Mouse (Mus musculus) midbrain, postnatal 0 days (tissue): ENCODE measurements around the gene Atox1. TPM values are rescaled to one million over a fixed set of nuclear protein-coding genes. Genes with fewer than 3 reads are reported as not detected.
"Not testable (repeated sequence)": the region's sequence is repeated elsewhere in the genome, so short reads cannot be mapped to it uniquely, and the experiment has no call there.

ENCODE experiments used
- ATAC-seq: fragments of 200-750 bp; cut with Nextera tagmentation; 2 replicates; pipeline ENCODE4 v1.8.0; 2017; ENCODE audit warnings: moderate number of reproducible peaks, mild to moderate bottlenecking, moderate TSS enrichment, moderate library complexity; ENCODE audit not compliant: low FRiP score
- DNase-seq: peaks from one replicate; pipeline ENCODE4 v3.0.0-alpha.2; 2015; ENCODE audit warnings: low spot score
- H3K27ac ChIP-seq: fragments of 300-500 bp; sonication (generic); 2 replicates; pipeline ENCODE4 v1.5.1; 2014; ENCODE audit warnings: low read depth, mild to moderate bottlenecking, low read length, mixed read lengths
- H3K27me3 ChIP-seq: fragments of 300-500 bp; sonication (generic); 2 replicates; pipeline ENCODE4 v1.6.1; 2014; ENCODE audit warnings: low read length, control low read depth, mixed read lengths; ENCODE audit not compliant: insufficient read depth
- H3K36me3 ChIP-seq: fragments of 300-500 bp; sonication (generic); 2 replicates; pipeline ENCODE4 v1.6.1; 2014; ENCODE audit warnings: low read length, control low read depth, mixed read lengths; ENCODE audit not compliant: insufficient read depth
- H3K4me1 ChIP-seq: fragments of 300-500 bp; sonication (generic); 2 replicates; pipeline ENCODE4 v1.6.1; 2014; ENCODE audit warnings: mild to moderate bottlenecking, control low read depth, antibody characterized with exemption, low read length, mixed read lengths; ENCODE audit not compliant: insufficient read depth
- H3K4me2 ChIP-seq: fragments of 300-500 bp; sonication (generic); 2 replicates; pipeline ENCODE4 v1.6.1; 2014; ENCODE audit warnings: low read depth, mild to moderate bottlenecking, low read length, mixed read lengths; ENCODE audit not compliant: poor library complexity, severe bottlenecking
- H3K4me3 ChIP-seq: fragments of 300-500 bp; sonication (generic); 2 replicates; pipeline ENCODE4 v1.5.1; 2014; ENCODE audit warnings: low read depth, mild to moderate bottlenecking, low read length, moderate library complexity
- H3K9ac ChIP-seq: fragments of 300-500 bp; sonication (generic); replicated peaks from 2 replicates; pipeline ENCODE4 v1.6.1; 2014; ENCODE audit warnings: mild to moderate bottlenecking, low read length, moderate library complexity, mixed read lengths; ENCODE audit not compliant: poor library complexity, severe bottlenecking
- H3K9me3 ChIP-seq: fragments of 300-500 bp; sonication (generic); 2 replicates; pipeline ENCODE4 v1.6.1; 2016; ENCODE audit warnings: low read length, control low read depth
- CTCF ChIP-seq: IDR thresholded peaks from 2 replicates; pipeline ENCODE4 v1.5.1; 2016; ENCODE audit warnings: antibody characterized with exemption, mild to moderate bottlenecking
- WGBS: fragments of 180-500 bp; shearing (Covaris S2); extraction: QIAGEN DNeasy Blood & Tissue Kit; methylation state at CpG from one replicate; pipeline ENCODE4 v1.1.7; 2014; 5-methylcytosine and 5-hydroxymethylcytosine counted together
- polyA plus RNA-seq: library from polyadenylated mRNA; unstranded; fragments of >200 nt; fragmentation: Nextera tagmentation; extraction: Ambion mirVana; gene quantifications from 2 replicates; pipeline ENCODE4 v1.2.1, GENCODE M21; 2015
- total RNA-seq: library from RNA; depleted of rRNA; stranded (reverse); fragments of >200 nt; gene quantifications from 2 replicates; pipeline ENCODE4 v1.2.3, GENCODE M21; 2014

Atox1 gene
- total and polyA plus RNA-seq, 2 experiments from 2014 or later, result 147 to 235 TPM

GRCm38 (mm10) chr11:55419678-55420307 lies 41.2 kb downstream of the Atox1 start:
- Histone ChIP-seq H3K9me3 (no peaks in the 10 kb centered on the region), H3K9ac (peak overlapping the region; percentile 48), H3K4me1 (peaks cover 11% of the 10 kb centered on the region; the same call in 1 of the 2 replicates), H3K27me3 (no peaks in the 10 kb centered on the region), H3K4me2 (peak overlapping the region; percentile 60), H3K27ac (peak overlapping the region; percentile 77), H3K4me3 (peak overlapping the region; percentile 31), H3K36me3 (no peaks in the 10 kb centered on the region)
- TF ChIP-seq CTCF, result 0 out of 2 replicates have a peak, but pooled peaks have one; percentile 11
- 10% methylated on average over 8 of the region's 9 CpGs for WGBS
- peak; percentile 56 for DNase-seq
- peak; percentile 77 for ATAC-seq

- peak overlapping the region; percentile 48 for H3K9ac ChIP-seq
- H3K4me1 ChIP-seq, result peaks cover 11% of the 10 kb centered on the region; the same call in 1 of the 2 replicates
- peak; percentile 55 for DNase-seq
- no peak; the same call in 1 of the 2 replicates for ATAC-seq
- WGBS, result 5% methylated on average over 4 of the region's 4 CpGs
- no peaks in the 10 kb centered on the region for H3K9me3 ChIP-seq
- no peaks in the 10 kb centered on the region for H3K27me3 ChIP-seq
- H3K27ac ChIP-seq, result peak overlapping the region; percentile 77
- H3K4me2 ChIP-seq, result peak overlapping the region; percentile 60
- no peak for TF ChIP-seq CTCF
- peak overlapping the region; percentile 31 for H3K4me3 ChIP-seq
- no peaks in the 10 kb centered on the region for H3K36me3 ChIP-seq
Observed at GRCm38 (mm10) chr11:55419296-55419677, 41.8 kb downstream of the Atox1 start.

- Histone ChIP-seq H3K9ac (peak overlapping the region; percentile 48), H3K27ac (no peak overlapping the region), H3K4me2 (peak overlapping the region; percentile 60), H3K4me1 (peaks cover 7% of the 10 kb centered on the region; the same call in 1 of the 2 replicates), H3K9me3 (no peaks in the 10 kb centered on the region), H3K4me3 (peak overlapping the region; percentile 31), H3K27me3 (no peaks in the 10 kb centered on the region), H3K36me3 (no peaks in the 10 kb centered on the region)
- ATAC-seq (no peak), DNase-seq (no peak)
- WGBS, result 14% methylated on average over 3 of the region's 3 CpGs
- TF ChIP-seq CTCF, result no peak
Observed at GRCm38 (mm10) chr11:55418704-55419061, 42.4 kb downstream of the Atox1 start.

- peak overlapping the region; percentile 60 for H3K4me2 ChIP-seq
- peak; percentile 73 for ATAC-seq
- peak; percentile 64 for DNase-seq
- H3K27ac ChIP-seq, result peak overlapping the region; percentile 47; the same call in 1 of the 2 replicates
- 5% methylated on average over 24 of the region's 24 CpGs for WGBS
- no peak for TF ChIP-seq CTCF
- H3K27me3 ChIP-seq, result no peaks in the 10 kb centered on the region
- peak overlapping the region; percentile 31 for H3K4me3 ChIP-seq
- H3K36me3 ChIP-seq, result no peaks in the 10 kb centered on the region
- H3K4me1 ChIP-seq, result peaks cover 5% of the 10 kb centered on the region; the same call in 1 of the 2 replicates
- H3K9me3 ChIP-seq, result no peaks in the 10 kb centered on the region
- H3K9ac ChIP-seq, result peak overlapping the region; percentile 48
Observed at GRCm38 (mm10) chr11:55417898-55418703, 42.9 kb downstream of the Atox1 start.

GRCm38 (mm10) chr11:55416609-55417265 lies 44.3 kb downstream of the Atox1 start:
- H3K27me3 ChIP-seq, result no peaks in the 10 kb centered on the region
- no peak overlapping the region for H3K27ac ChIP-seq
- no peaks in the 10 kb centered on the region for H3K36me3 ChIP-seq
- no peak overlapping the region for H3K4me2 ChIP-seq
- no peaks in the 10 kb centered on the region for H3K9me3 ChIP-seq
- H3K9ac ChIP-seq, result no peak overlapping the region
- DNase-seq (no peak), ATAC-seq (no peak)
- H3K4me3 ChIP-seq, result no peak overlapping the region
- no peak for TF ChIP-seq CTCF
- whole genome bisulfite sequencing, result 69% methylated on average over 6 of the region's 6 CpGs
- H3K4me1 ChIP-seq, result peaks cover 5% of the 10 kb centered on the region; the same call in 1 of the 2 replicates

- not testable (repeated sequence) for H3K4me1 ChIP-seq, H3K9me3 ChIP-seq, H3K27ac ChIP-seq, H3K27me3 ChIP-seq, H3K36me3 ChIP-seq, H3K9ac ChIP-seq, DNase-seq, H3K4me3 ChIP-seq, ATAC-seq, H3K4me2 ChIP-seq
- 92% methylated on average over 5 of the region's 6 CpGs for WGBS
Observed at GRCm38 (mm10) chr11:55415731-55416130, 45.3 kb downstream of the Atox1 start.
